15 mouse cellular contexts compared by ENCODE assay signal in genomic region chr16:10488769-10489481, GRCm38 (mm10). TPM values are rescaled to one million over a fixed set of nuclear protein-coding genes. Genes with fewer than 3 reads are reported as not detected.
DNase-seq lines count a peak whose midpoint lies in the region; ATAC-seq and TF ChIP-seq lines count a peak whose summit lies in the region.
"Had no signal": no experiment of that assay in that cellular context is flagged by ENCODE, and none has a peak within 500 bp of the region (broad histone marks: within the 10 kb centered on the region; RNA-seq: fewer than 3 reads in every experiment).

No protein-coding gene starts in this region.

- peak overlapping the region; percentile 68 for H3K4me2 ChIP-seq in heart, embryonic 14.5 days (ENCODE audit: low read length)
- H3K4me2 ChIP-seq in lung, postnatal 0 days (replicated peaks; ENCODE audit: low read depth, low read length): peak overlapping the region; percentile 51; the same call in 1 of the 2 replicates

- H3K27ac ChIP-seq in heart, embryonic 14.5 days (replicated peaks in 1 of 2; ENCODE audit: control insufficient read depth in 1 of 2, insufficient read depth in 1 of 2, low read depth in 2 of 2, low read length in 2 of 2): no peak overlapping the region
- H3K27ac ChIP-seq in heart, adult 2 months: no peak overlapping the region
- no peak overlapping the region for H3K27ac ChIP-seq in lung, postnatal 0 days (ENCODE audit: low read length)
- no peak overlapping the region for H3K27ac ChIP-seq in bone marrow macrophage, adult 2 months (ENCODE audit: insufficient read depth, low read depth, low read length)
- H3K27ac ChIP-seq: limb, embryonic 15.5 days had no signal

- no peak for DNase-seq in heart, adult 2 months
- no peak for DNase-seq in lung, postnatal 0 days (ENCODE audit: low spot score)
- no peak for DNase-seq in lung, postnatal 4 days
- no peak for DNase-seq in testis, postnatal 14 days (ENCODE audit: low spot score)
- DNase-seq: cerebellum, adult 2 months; layer of hippocampus, adult 9-11 months; liver, postnatal 0 days had no signal

- no peaks in the 10 kb centered on the region for H3K36me3 ChIP-seq in heart, embryonic 14.5 days (ENCODE audit: control insufficient read depth, insufficient read depth, low read length)
- H3K36me3 ChIP-seq in heart, adult 2 months (ENCODE audit: control insufficient read depth, insufficient read depth, low read length): no peaks in the 10 kb centered on the region
- H3K36me3 ChIP-seq in lung, postnatal 0 days (ENCODE audit: insufficient read depth, low read length): no peaks in the 10 kb centered on the region
- H3K36me3 ChIP-seq: G1E; limb, embryonic 15.5 days had no signal

- TF ChIP-seq EP300 in heart, adult 2 months (IDR thresholded peaks at IDR 0.05; ENCODE audit: insufficient read depth, low read depth, low read length): no peak
- no peak for TF ChIP-seq EP300 in lung, postnatal 0 days (IDR thresholded peaks at IDR 0.05)

- H3K4me3 ChIP-seq in heart, embryonic 14.5 days (ENCODE audit: control insufficient read depth in 1 of 2, insufficient read depth in 1 of 2, low read depth in 1 of 2, low read length in 2 of 2): peak overlapping the region in 1 of 2 experiments; percentile 27; a peak in 1 of 4 replicates
- no peak overlapping the region for H3K4me3 ChIP-seq in heart, adult 2 months
- H3K4me3 ChIP-seq in lung, postnatal 0 days (ENCODE audit: low read depth, low read length): no peak overlapping the region
- H3K4me3 ChIP-seq in bone marrow macrophage, adult 2 months (ENCODE audit: insufficient read depth, low read length): peak overlapping the region; percentile 33

- no peak for TF ChIP-seq POLR2A in heart, adult 2 months (IDR thresholded peaks at IDR 0.05; ENCODE audit: insufficient read depth, low read depth, low read length)
- TF ChIP-seq POLR2A in bone marrow macrophage, adult 2 months (IDR thresholded peaks at IDR 0.05; ENCODE audit: borderline replicate concordance, low read depth, low read length): no peak

- no peak for TF ChIP-seq CTCF in heart, adult 2 months (IDR thresholded peaks at IDR 0.05)
- TF ChIP-seq CTCF in lung, postnatal 0 days (IDR thresholded peaks at IDR 0.05): no peak
- no peak for TF ChIP-seq CTCF in bone marrow macrophage, adult 2 months (IDR thresholded peaks at IDR 0.05; ENCODE audit: low read depth, low read length)

- H3K27me3 ChIP-seq in heart, embryonic 14.5 days (ENCODE audit: control insufficient read depth, insufficient read depth, low read length): peaks cover 16% of the 10 kb centered on the region
- no peaks in the 10 kb centered on the region; the same call in 1 of the 2 replicates for H3K27me3 ChIP-seq in heart, adult 2 months (ENCODE audit: control insufficient read depth, insufficient read depth, low read length)
- H3K27me3 ChIP-seq in lung, postnatal 0 days (replicated peaks; ENCODE audit: insufficient read depth, low read length): no peaks in the 10 kb centered on the region

- no peaks in the 10 kb centered on the region for H3K9me3 ChIP-seq in heart, embryonic 14.5 days (ENCODE audit: control insufficient read depth, low read length)
- H3K9me3 ChIP-seq in lung, postnatal 0 days (ENCODE audit: low read length): no peaks in the 10 kb centered on the region
- H3K9me3 ChIP-seq: G1E; limb, embryonic 15.5 days had no signal

- H3K9ac ChIP-seq in heart, embryonic 14.5 days (ENCODE audit: low read length): no peak overlapping the region
- no peak overlapping the region for H3K9ac ChIP-seq in heart, adult 2 months (ENCODE audit: low read depth, low read length)
- no peak overlapping the region for H3K9ac ChIP-seq in lung, postnatal 0 days (replicated peaks; ENCODE audit: low read depth)
- H3K9ac ChIP-seq: limb, embryonic 15.5 days; liver, postnatal 0 days had no signal

- H3K79me2 ChIP-seq in heart, adult 2 months (replicated peaks; ENCODE audit: control insufficient read depth, insufficient read depth, low read length): no peaks in the 10 kb centered on the region

- intact Hi-C loops in heart, adult 2 months (cut with DNase I): no loop called here

- WGBS in heart, embryonic 14.5 days: 80% methylated on average over 7 of the region's 7 CpGs
- WGBS in heart, adult 2 months: 66% methylated on average over 7 of the region's 7 CpGs
- 72% methylated on average over 7 of the region's 7 CpGs for WGBS in lung, postnatal 0 days

- no peak for ATAC-seq in heart, embryonic 14.5 days (ENCODE audit: insufficient number of reproducible peaks, insufficient read depth, low FRiP score, low read depth)
- ATAC-seq in lung, postnatal 0 days: no peak
- peak; percentile 49; the same call in 1 of the 2 replicates for ATAC-seq in megakaryocyte progenitor cell, adult 5-6 weeks (replicated peaks; ENCODE audit: poor library complexity)
- ATAC-seq: forebrain, embryonic 16.5 days; hindbrain, embryonic 16.5 days; liver, postnatal 0 days; midbrain, embryonic 16.5 days had no signal

- peaks cover 6 to 13% of the 10 kb centered on the region in 2 experiments for H3K4me1 ChIP-seq in heart, embryonic 14.5 days (ENCODE audit: control insufficient read depth in 2 of 2, insufficient read depth in 2 of 2, low read length in 2 of 2)
- peaks cover 2% of the 10 kb centered on the region; the same call in 1 of the 2 replicates for H3K4me1 ChIP-seq in heart, adult 2 months (ENCODE audit: control insufficient read depth, insufficient read depth, low read length)
- H3K4me1 ChIP-seq in lung, postnatal 0 days (ENCODE audit: insufficient read depth, low read depth, low read length): no peaks in the 10 kb centered on the region
- H3K4me1 ChIP-seq in bone marrow macrophage, adult 2 months (ENCODE audit: control insufficient read depth, insufficient read depth, low read length): peaks cover 28% of the 10 kb centered on the region

RNA-seq across cellular contexts. Expression of gene Ciita, which starts 9.1 kb away (rescaled TPM):
- 0.30 and 0.59 TPM in 2 replicates for polyA plus RNA-seq in heart, embryonic 14.5 days (2014; fragmentation: Nextera tagmentation; extraction: Ambion mirVana)
- under 1 TPM; 0.41 to 0.50 TPM for total RNA-seq in heart, adult 2 months (2021)
- 1.0 and 2.0 TPM in 2 replicates for polyA plus RNA-seq in heart, adult 2 months (2012; rRNA removed)
- polyA plus RNA-seq in lung, postnatal 0 days (2015; fragmentation: Nextera tagmentation; extraction: Ambion mirVana): 1.3 and 1.4 TPM in 2 replicates
- polyA plus RNA-seq in bone marrow macrophage, adult 2 months (2012; ENCODE audit: insufficient read depth, insufficient read length, missing spikeins): 59.0 and 67.4 TPM in 2 replicates
- total RNA-seq in megakaryocyte progenitor cell, adult 5-6 weeks (2015): 0.20 and 0.54 TPM in 2 replicates
- total RNA-seq in megakaryocyte progenitor cell, adult 5-6 weeks (2017): 0.14 and 1.1 TPM in 2 replicates
- polyA plus RNA-seq: G1E had no signal

RNA-seq across cellular contexts. Expression of gene Tvp23a, which starts 41.8 kb away (rescaled TPM):
- 2.3 and 3.0 TPM in 2 replicates for polyA plus RNA-seq in heart, embryonic 14.5 days (2014; fragmentation: Nextera tagmentation; extraction: Ambion mirVana)
- total RNA-seq in heart, adult 2 months (2021): under 1 TPM; 0.21 to 0.50 TPM
- 0.98 and 1.2 TPM in 2 replicates for polyA plus RNA-seq in heart, adult 2 months (2012; rRNA removed)
- polyA plus RNA-seq in lung, postnatal 0 days (2015; fragmentation: Nextera tagmentation; extraction: Ambion mirVana): 1.6 and 1.7 TPM in 2 replicates
- not detected in 2 replicates for polyA plus RNA-seq in bone marrow macrophage, adult 2 months (2012; ENCODE audit: insufficient read depth, insufficient read length, missing spikeins)
- not detected in 2 replicates for total RNA-seq in megakaryocyte progenitor cell, adult 5-6 weeks (2015)
- total RNA-seq in megakaryocyte progenitor cell, adult 5-6 weeks (2017): 0.03 TPM in 1 of 2 replicates, not detected in the other
- polyA plus RNA-seq: G1E had no signal

RNA-seq across cellular contexts. Expression of gene Dexi, which starts 53.9 kb away (rescaled TPM):
- polyA plus RNA-seq in heart, embryonic 14.5 days (2014; fragmentation: Nextera tagmentation; extraction: Ambion mirVana): 27.1 and 29.0 TPM in 2 replicates
- total RNA-seq in heart, adult 2 months (2021): 10 to 100 TPM; 32.1 to 41.1 TPM
- 56.8 and 65.5 TPM in 2 replicates for polyA plus RNA-seq in heart, adult 2 months (2012; rRNA removed)
- 19.2 and 19.4 TPM in 2 replicates for polyA plus RNA-seq in lung, postnatal 0 days (2015; fragmentation: Nextera tagmentation; extraction: Ambion mirVana)
- 16.1 and 18.1 TPM in 2 replicates for polyA plus RNA-seq in bone marrow macrophage, adult 2 months (2012; ENCODE audit: insufficient read depth, insufficient read length, missing spikeins)
- total RNA-seq in megakaryocyte progenitor cell, adult 5-6 weeks (2015): 5.7 and 7.3 TPM in 2 replicates
- total RNA-seq in megakaryocyte progenitor cell, adult 5-6 weeks (2017): 3.3 and 6.0 TPM in 2 replicates

RNA-seq across cellular contexts. Expression of gene Clec16a, which starts 56.2 kb away (rescaled TPM):
- polyA plus RNA-seq in heart, embryonic 14.5 days (2014; fragmentation: Nextera tagmentation; extraction: Ambion mirVana): 32.5 and 34.8 TPM in 2 replicates
- 10 to 100 TPM; 55.4 to 57.5 TPM for total RNA-seq in heart, adult 2 months (2021)
- 27.6 and 47.7 TPM in 2 replicates for polyA plus RNA-seq in heart, adult 2 months (2012; rRNA removed)
- 32.0 and 34.6 TPM in 2 replicates for polyA plus RNA-seq in lung, postnatal 0 days (2015; fragmentation: Nextera tagmentation; extraction: Ambion mirVana)
- 15.3 and 15.8 TPM in 2 replicates for polyA plus RNA-seq in bone marrow macrophage, adult 2 months (2012; ENCODE audit: insufficient read depth, insufficient read length, missing spikeins)
- total RNA-seq in megakaryocyte progenitor cell, adult 5-6 weeks (2015): 10.8 and 11.5 TPM in 2 replicates
- total RNA-seq in megakaryocyte progenitor cell, adult 5-6 weeks (2017): 12.6 and 14.6 TPM in 2 replicates

Comparison
In these comparisons a context has a peak if more than half of its experiments do, and no peak if none do; other contexts are left out.
1. RNA of gene Ciita, which starts 9.1 kb away (polyA plus RNA-seq): 59.0 to 67.4 TPM in bone marrow macrophage, adult 2 months; 1.0 to 2.0 TPM in heart, adult 2 months, 1.3 to 1.4 TPM in lung, postnatal 0 days and 0.30 to 0.59 TPM in heart, embryonic 14.5 days; every median in the first group is over 10 times any median in the second.